Mouse (Mus musculus) neural tube, embryonic 14.5 days (tissue): ENCODE data around the gene Gng8. TPM values are rescaled to one million over a fixed set of nuclear protein-coding genes. Genes with fewer than 3 reads are reported as not detected.
A peak's percentile ranks its signal among the peaks of the same experiment; 100 is the strongest.

Experiments
- ATAC-seq: fragments of 200-750 bp; cut with Nextera tagmentation; 2 replicates; pipeline ENCODE4 v1.8.0; 2017; ENCODE audit warnings: low read depth, mild to moderate bottlenecking, moderate TSS enrichment, moderate library complexity
- H3K27ac ChIP-seq: fragments of 300-500 bp; sonication (generic); 2 replicates; pipeline ENCODE4 v1.5.1; 2014; ENCODE audit warnings: low read depth, mild to moderate bottlenecking, control low read depth, low read length, moderate library complexity, mixed read lengths
- H3K27me3 ChIP-seq: fragments of 300-500 bp; sonication (generic); 2 replicates; pipeline ENCODE4 v1.6.1; 2014; ENCODE audit warnings: low read length; ENCODE audit not compliant: control insufficient read depth, insufficient read depth
- H3K36me3 ChIP-seq: fragments of 300-500 bp; sonication (generic); 2 replicates; pipeline ENCODE4 v1.6.1; 2014; ENCODE audit warnings: low read length, mixed read lengths; ENCODE audit not compliant: control insufficient read depth, insufficient read depth
- H3K4me1 ChIP-seq: fragments of 300-500 bp; sonication (generic); 2 replicates; pipeline ENCODE4 v1.6.1; 2014; ENCODE audit warnings: low read length; ENCODE audit not compliant: control insufficient read depth, insufficient read depth
- H3K4me2 ChIP-seq: fragments of 300-500 bp; sonication (generic); 2 replicates; pipeline ENCODE4 v1.6.1; 2014; ENCODE audit warnings: mild to moderate bottlenecking, low read depth, low read length, control low read depth
- H3K4me3 ChIP-seq: fragments of 300-500 bp; sonication (generic); 2 replicates; pipeline ENCODE4 v1.5.1; 2014; ENCODE audit warnings: low read depth, low read length, control low read depth, mixed read lengths
- H3K9ac ChIP-seq: fragments of 300-500 bp; sonication (generic); replicated peaks from 2 replicates; pipeline ENCODE4 v1.6.1; 2014; ENCODE audit warnings: low read depth, mild to moderate bottlenecking, control low read depth, low read length, mixed read lengths
- H3K9me3 ChIP-seq: fragments of 300-500 bp; sonication (generic); 2 replicates; pipeline ENCODE4 v1.6.1; 2016; ENCODE audit warnings: low read length; ENCODE audit not compliant: control insufficient read depth
- WGBS: fragments of 180-500 bp; shearing (Covaris S2); extraction: QIAGEN DNeasy Blood & Tissue Kit; methylation state at CpG from one replicate; pipeline ENCODE4 v1.1.7; 2014; 5-methylcytosine and 5-hydroxymethylcytosine counted together
- polyA plus RNA-seq: library from polyadenylated mRNA; unstranded; fragments of >200 nt; fragmentation: Nextera tagmentation; extraction: Ambion mirVana; gene quantifications from 2 replicates; pipeline ENCODE4 v1.2.1, GENCODE M21; 2014

Gng8 gene
- polyA plus RNA-seq, 1 experiment from 2014 or later = 0.39 TPM

- Histone ChIP-seq H3K4me2 (no peak overlapping the region), H3K4me1 (no peaks in the 10 kb centered on the region), H3K27me3 (no peaks in the 10 kb centered on the region), H3K9ac (no peak overlapping the region), H3K27ac (no peak overlapping the region), H3K9me3 (no peaks in the 10 kb centered on the region), H3K36me3 (no peaks in the 10 kb centered on the region), H3K4me3 (no peak overlapping the region)
- 79% methylated on average over 7 of the region's 7 CpGs for WGBS
- no peak for ATAC-seq
Measured at GRCm38 (mm10) chr7:16907842-16908241, 16.3 kb downstream of the Gng8 start.

- WGBS = 64% methylated on average over 11 of the region's 11 CpGs
- Histone ChIP-seq H3K27ac (no peak overlapping the region), H3K9ac (peak overlapping the region; percentile 34; the same call in 1 of the 2 replicates), H3K27me3 (no peaks in the 10 kb centered on the region), H3K4me2 (no peak overlapping the region), H3K36me3 (0 out of 2 replicates have a peak, but pooled peaks cover 3% of the 10 kb centered on the region), H3K9me3 (no peaks in the 10 kb centered on the region), H3K4me1 (no peaks in the 10 kb centered on the region), H3K4me3 (no peak overlapping the region)
- no peak for ATAC-seq
Measured at GRCm38 (mm10) chr7:16908367-16908766, 16.8 kb downstream of the Gng8 start.

DNA sequence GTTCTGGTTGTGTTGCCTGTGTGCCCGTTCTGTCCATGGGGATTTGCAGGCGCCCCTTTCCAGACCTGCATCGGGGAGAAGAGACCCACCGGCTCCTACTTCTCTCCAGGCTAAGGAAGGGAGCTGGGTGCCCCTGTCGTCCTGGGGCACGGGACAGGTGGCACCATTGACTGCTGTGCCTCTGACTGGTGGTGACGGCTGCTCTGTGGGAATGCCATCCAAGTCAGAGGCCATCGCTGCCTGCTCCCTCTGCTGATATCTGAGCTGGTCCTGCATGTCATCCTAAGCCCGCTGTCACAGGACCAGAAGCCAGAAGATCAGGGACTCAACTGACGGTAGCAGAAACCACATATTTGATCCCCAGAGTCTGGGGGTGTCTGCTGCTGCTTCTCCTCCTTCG lies 17.3 kb downstream of the Gng8 start:
- no peak for ATAC-seq
- Histone ChIP-seq H3K9me3 (no peaks in the 10 kb centered on the region), H3K4me3 (no peak overlapping the region), H3K27me3 (no peaks in the 10 kb centered on the region), H3K36me3 (0 out of 2 replicates have a peak, but pooled peaks cover 6% of the 10 kb centered on the region), H3K4me2 (no peak overlapping the region), H3K27ac (no peak overlapping the region), H3K9ac (no peak overlapping the region), H3K4me1 (no peaks in the 10 kb centered on the region)
- 69% methylated on average over 11 of the region's 11 CpGs for WGBS

DNA sequence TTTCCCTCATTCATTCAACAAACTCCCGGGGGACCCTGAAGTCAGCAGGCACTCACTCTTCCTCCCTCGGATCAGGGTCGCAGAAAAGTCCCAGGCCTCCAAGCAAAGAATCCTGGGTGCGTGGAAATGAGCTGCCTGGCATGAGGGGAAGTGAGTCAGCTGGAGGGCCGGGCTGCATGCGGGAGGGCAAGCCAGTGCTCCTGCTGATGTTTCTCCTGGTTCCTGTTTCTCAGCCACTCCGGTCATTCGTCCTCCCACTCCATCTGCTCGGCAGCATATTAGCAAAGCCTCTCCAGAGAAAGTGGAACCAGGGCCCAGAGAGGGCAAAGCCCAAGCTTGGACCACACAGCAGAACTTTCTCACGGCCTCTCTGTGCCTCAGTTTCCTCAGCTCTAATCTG lies 18.3 kb downstream of the Gng8 start:
- Histone ChIP-seq H3K4me1 (no peaks in the 10 kb centered on the region), H3K9ac (no peak overlapping the region), H3K27ac (no peak overlapping the region), H3K9me3 (no peaks in the 10 kb centered on the region), H3K4me2 (no peak overlapping the region), H3K4me3 (no peak overlapping the region), H3K36me3 (peaks cover 13% of the 10 kb centered on the region), H3K27me3 (no peaks in the 10 kb centered on the region)
- WGBS = 57% methylated on average over 10 of the region's 10 CpGs
- no peak for ATAC-seq

- no peaks in the 10 kb centered on the region for H3K9me3 ChIP-seq
- no peak overlapping the region for H3K4me2 ChIP-seq
- no peak overlapping the region for H3K4me3 ChIP-seq
- H3K9ac ChIP-seq = no peak overlapping the region
- no peak for ATAC-seq
- 92% methylated on average over 3 of the region's 3 CpGs for whole genome bisulfite sequencing
- H3K27ac ChIP-seq = no peak overlapping the region
- H3K36me3 ChIP-seq = peaks cover 30% of the 10 kb centered on the region
- no peaks in the 10 kb centered on the region for H3K4me1 ChIP-seq
- no peaks in the 10 kb centered on the region for H3K27me3 ChIP-seq
Measured at GRCm38 (mm10) chr7:16911904-16912303, 20.3 kb downstream of the Gng8 start.

- Histone ChIP-seq H3K9ac (no peak overlapping the region), H3K9me3 (no peaks in the 10 kb centered on the region), H3K36me3 (peaks cover 34% of the 10 kb centered on the region), H3K4me2 (no peak overlapping the region), H3K4me1 (no peaks in the 10 kb centered on the region), H3K27ac (no peak overlapping the region), H3K4me3 (no peak overlapping the region), H3K27me3 (no peaks in the 10 kb centered on the region)
- 49% methylated on average over 6 of the region's 6 CpGs for WGBS
- ATAC-seq = no peak
Measured at GRCm38 (mm10) chr7:16912360-16912759, 20.8 kb downstream of the Gng8 start.

DNA sequence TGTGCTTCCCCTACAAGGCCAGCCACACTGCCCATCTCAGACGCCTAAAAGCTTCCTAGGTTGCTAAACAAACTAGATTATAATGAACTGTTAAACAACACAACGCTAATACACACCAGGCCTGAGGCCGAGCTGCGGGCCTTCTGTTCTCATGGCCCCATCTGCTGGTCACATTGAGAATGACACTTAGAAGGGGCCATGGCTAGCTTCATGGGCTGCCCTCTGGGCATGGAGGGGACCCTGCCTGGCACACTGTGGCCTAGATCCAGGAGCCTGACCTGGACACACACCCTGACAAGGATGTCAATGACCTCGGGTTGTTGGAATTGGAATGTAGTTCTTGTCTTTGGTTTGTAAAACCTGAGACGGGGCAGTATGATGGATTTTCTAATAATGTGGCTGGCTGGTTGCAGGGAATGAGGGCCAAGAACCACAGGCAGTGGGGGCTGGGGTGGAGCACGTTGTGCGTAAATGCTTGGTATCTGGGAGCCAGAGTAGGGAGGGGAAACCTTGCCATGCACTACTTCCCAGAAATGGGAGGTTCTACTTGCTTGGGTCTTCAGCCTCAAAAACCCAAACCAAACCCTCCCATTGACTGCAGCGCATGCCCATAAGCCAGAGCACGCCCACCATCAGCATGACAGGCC lies 22.3 kb downstream of the Gng8 start:
- no peak overlapping the region for H3K4me3 ChIP-seq
- H3K27me3 ChIP-seq = no peaks in the 10 kb centered on the region
- no peak overlapping the region for H3K4me2 ChIP-seq
- H3K4me1 ChIP-seq = peaks cover 3% of the 10 kb centered on the region; the same call in 1 of the 2 replicates
- no peaks in the 10 kb centered on the region for H3K9me3 ChIP-seq
- H3K27ac ChIP-seq = no peak overlapping the region
- H3K36me3 ChIP-seq = peaks cover 49% of the 10 kb centered on the region
- peak; percentile 69 for ATAC-seq
- WGBS = 40% methylated on average over 10 of the region's 10 CpGs
- H3K9ac ChIP-seq = no peak overlapping the region

- Histone ChIP-seq H3K9me3 (no peaks in the 10 kb centered on the region), H3K27ac (no peak overlapping the region), H3K9ac (no peak overlapping the region), H3K4me1 (peaks cover 10% of the 10 kb centered on the region), H3K4me3 (no peak overlapping the region), H3K27me3 (no peaks in the 10 kb centered on the region), H3K4me2 (no peak overlapping the region), H3K36me3 (peaks cover 49% of the 10 kb centered on the region)
- no peak; the same call in 1 of the 2 replicates for ATAC-seq
- 87% methylated on average over 18 of the region's 18 CpGs for WGBS
Measured at GRCm38 (mm10) chr7:16914453-16915343, 23.1 kb downstream of the Gng8 start.
